In genomic region chr16:74225423-74226272, GRCm38 (mm10) we compare ENCODE assay signal across 20 mouse cellular contexts.
DNase-seq lines count a peak whose midpoint lies in the region; ATAC-seq and TF ChIP-seq lines count a peak whose summit lies in the region.
"Had no signal": no experiment of that assay in that cellular context is flagged by ENCODE, and none has a peak within 500 bp of the region (broad histone marks: within the 10 kb centered on the region; RNA-seq: fewer than 3 reads in every experiment).

No protein-coding gene starts in this region.

- ATAC-seq in forebrain, embryonic 13.5 days, result peak; percentile 93
- ATAC-seq in forebrain, embryonic 11.5 days (replicated peaks; ENCODE audit: low FRiP score), result no peak
- ATAC-seq in kidney, postnatal 0 days (replicated peaks; ENCODE audit: low FRiP score, low read depth), result no peak
- ATAC-seq in forebrain, embryonic 14.5 days, result peak; percentile 95
- peak; percentile 95 for ATAC-seq in forebrain, embryonic 16.5 days
- ATAC-seq: intestine, embryonic 16.5 days had no signal

- H3K9ac ChIP-seq in forebrain, embryonic 13.5 days, result no peak overlapping the region
- H3K9ac ChIP-seq in forebrain, embryonic 11.5 days (ENCODE audit: low read length), result no peak overlapping the region
- no peak overlapping the region for H3K9ac ChIP-seq in kidney, postnatal 0 days (ENCODE audit: low read depth, low read length)
- H3K9ac ChIP-seq in forebrain, embryonic 14.5 days (ENCODE audit: low read length), result no peak overlapping the region
- H3K9ac ChIP-seq in forebrain, embryonic 16.5 days (replicated peaks; ENCODE audit: low read depth, low read length), result no peak overlapping the region
- H3K9ac ChIP-seq: embryonic facial prominence, embryonic 15.5 days; heart, embryonic 12.5 days; hindbrain, embryonic 15.5 days had no signal

- no peak overlapping the region for H3K4me3 ChIP-seq in forebrain, embryonic 13.5 days
- H3K4me3 ChIP-seq in forebrain, embryonic 11.5 days (ENCODE audit: low read depth, low read length), result no peak overlapping the region
- H3K4me3 ChIP-seq in kidney, postnatal 0 days (replicated peaks; ENCODE audit: low read depth, low read length), result no peak overlapping the region
- no peak overlapping the region for H3K4me3 ChIP-seq in forebrain, embryonic 14.5 days (ENCODE audit: low read depth, low read length)
- no peak overlapping the region for H3K4me3 ChIP-seq in forebrain, embryonic 16.5 days (replicated peaks; ENCODE audit: low read length)
- H3K4me3 ChIP-seq: embryonic facial prominence, embryonic 15.5 days; erythroblast, embryonic 14.5 days; gastrocnemius, adult 2 months; heart, embryonic 12.5 days; hindbrain, embryonic 10.5 days; hindbrain, embryonic 15.5 days had no signal

- H3K27ac ChIP-seq in forebrain, embryonic 13.5 days, result peak overlapping the region; percentile 54; the same call in 1 of the 2 replicates
- no peak overlapping the region for H3K27ac ChIP-seq in forebrain, embryonic 11.5 days (ENCODE audit: low read depth, low read length)
- no peak overlapping the region for H3K27ac ChIP-seq in kidney, postnatal 0 days
- no peak overlapping the region for H3K27ac ChIP-seq in forebrain, embryonic 14.5 days (ENCODE audit: low read depth, low read length)
- peak overlapping the region; percentile 53; the same call in 1 of the 2 replicates for H3K27ac ChIP-seq in forebrain, embryonic 16.5 days (ENCODE audit: low read length)
- H3K27ac ChIP-seq: embryonic facial prominence, embryonic 15.5 days; gastrocnemius, adult 2 months; hindbrain, embryonic 10.5 days; hindbrain, embryonic 15.5 days had no signal

- DNase-seq in forebrain, embryonic 11.5 days (ENCODE audit: low spot score), result no peak
- peak; percentile 34 for DNase-seq in kidney, postnatal 0 days (ENCODE audit: low spot score)
- no peak for DNase-seq in kidney, adult 18-20 months
- DNase-seq in forebrain, embryonic 14.5 days (ENCODE audit: low spot score), result peak; percentile 87
- DNase-seq in embryo, embryonic 11 days, result no peak
- DNase-seq: adrenal gland, adult 2 months; adrenal gland, postnatal 25 days; cerebellum, adult 11 months; cerebellum, adult 8-10 months; cerebellum, postnatal 36 days; gastrocnemius, adult 2 months; gastrocnemius, postnatal 25 days had no signal

- 0 out of 2 replicates have a peak, but pooled peaks cover 5% of the 10 kb centered on the region for H3K36me3 ChIP-seq in forebrain, embryonic 13.5 days (ENCODE audit: poor library complexity, severe bottlenecking)
- no peaks in the 10 kb centered on the region for H3K36me3 ChIP-seq in forebrain, embryonic 11.5 days (ENCODE audit: control insufficient read depth, insufficient read depth, low read length)
- no peaks in the 10 kb centered on the region for H3K36me3 ChIP-seq in kidney, postnatal 0 days (ENCODE audit: insufficient read depth, low read length)
- no peaks in the 10 kb centered on the region for H3K36me3 ChIP-seq in forebrain, embryonic 14.5 days (ENCODE audit: control insufficient read depth, insufficient read depth, low read length)
- H3K36me3 ChIP-seq in forebrain, embryonic 16.5 days (ENCODE audit: control insufficient read depth, insufficient read depth), result no peaks in the 10 kb centered on the region
- H3K36me3 ChIP-seq: embryonic facial prominence, embryonic 15.5 days; heart, embryonic 12.5 days; hindbrain, embryonic 10.5 days; hindbrain, embryonic 15.5 days had no signal

- no peaks in the 10 kb centered on the region; the same call in 1 of the 2 replicates for H3K9me3 ChIP-seq in forebrain, embryonic 13.5 days (replicated peaks)
- no peaks in the 10 kb centered on the region for H3K9me3 ChIP-seq in forebrain, embryonic 11.5 days (ENCODE audit: control insufficient read depth, low read length)
- H3K9me3 ChIP-seq in kidney, postnatal 0 days (replicated peaks; ENCODE audit: low read length), result no peaks in the 10 kb centered on the region
- H3K9me3 ChIP-seq in forebrain, embryonic 14.5 days (replicated peaks; ENCODE audit: control insufficient read depth, low read length), result no peaks in the 10 kb centered on the region
- H3K9me3 ChIP-seq in forebrain, embryonic 16.5 days (ENCODE audit: control insufficient read depth, low read length), result no peaks in the 10 kb centered on the region
- H3K9me3 ChIP-seq: embryonic facial prominence, embryonic 15.5 days; hindbrain, embryonic 10.5 days; hindbrain, embryonic 15.5 days had no signal

- H3K27me3 ChIP-seq in forebrain, embryonic 13.5 days, result no peaks in the 10 kb centered on the region
- no peaks in the 10 kb centered on the region for H3K27me3 ChIP-seq in forebrain, embryonic 11.5 days (ENCODE audit: control insufficient read depth, insufficient read depth, low read length)
- H3K27me3 ChIP-seq in kidney, postnatal 0 days (ENCODE audit: insufficient read depth, low read length), result no peaks in the 10 kb centered on the region
- H3K27me3 ChIP-seq in forebrain, embryonic 14.5 days (replicated peaks; ENCODE audit: control insufficient read depth, insufficient read depth, low read length), result no peaks in the 10 kb centered on the region
- no peaks in the 10 kb centered on the region for H3K27me3 ChIP-seq in forebrain, embryonic 16.5 days (replicated peaks; ENCODE audit: control insufficient read depth, insufficient read depth, low read length)
- H3K27me3 ChIP-seq: embryonic facial prominence, embryonic 15.5 days; heart, embryonic 12.5 days; hindbrain, embryonic 15.5 days had no signal

- H3K4me2 ChIP-seq in forebrain, embryonic 13.5 days, result no peak overlapping the region
- no peak overlapping the region for H3K4me2 ChIP-seq in forebrain, embryonic 11.5 days (ENCODE audit: low read depth, low read length, severe bottlenecking)
- no peak overlapping the region for H3K4me2 ChIP-seq in kidney, postnatal 0 days (ENCODE audit: low read length)
- H3K4me2 ChIP-seq in forebrain, embryonic 14.5 days (ENCODE audit: low read length), result no peak overlapping the region
- H3K4me2 ChIP-seq in forebrain, embryonic 16.5 days (ENCODE audit: low read length), result no peak overlapping the region
- H3K4me2 ChIP-seq: embryonic facial prominence, embryonic 15.5 days; heart, embryonic 12.5 days; hindbrain, embryonic 15.5 days had no signal

- 66% methylated on average over 7 of the region's 7 CpGs for WGBS in forebrain, embryonic 13.5 days
- WGBS in forebrain, embryonic 11.5 days, result 77% methylated on average over 7 of the region's 7 CpGs
- WGBS in kidney, postnatal 0 days, result 56% methylated on average over 7 of the region's 7 CpGs
- 50% methylated on average over 7 of the region's 7 CpGs for WGBS in forebrain, embryonic 14.5 days
- 37% methylated on average over 7 of the region's 7 CpGs for WGBS in forebrain, embryonic 16.5 days

- no peak for TF ChIP-seq CTCF in kidney, postnatal 0 days (IDR thresholded peaks at IDR 0.05; ENCODE audit: low read depth)

- H3K4me1 ChIP-seq in forebrain, embryonic 13.5 days, result peaks cover 10% of the 10 kb centered on the region
- no peaks in the 10 kb centered on the region for H3K4me1 ChIP-seq in forebrain, embryonic 11.5 days (replicated peaks; ENCODE audit: control insufficient read depth, insufficient read depth, low read length)
- no peaks in the 10 kb centered on the region for H3K4me1 ChIP-seq in kidney, postnatal 0 days (replicated peaks; ENCODE audit: insufficient read depth, low read length)
- H3K4me1 ChIP-seq in forebrain, embryonic 14.5 days (ENCODE audit: control insufficient read depth, insufficient read depth, low read length), result no peaks in the 10 kb centered on the region
- peaks cover 8% of the 10 kb centered on the region for H3K4me1 ChIP-seq in forebrain, embryonic 16.5 days (replicated peaks; ENCODE audit: control insufficient read depth, insufficient read depth, low read length)
- H3K4me1 ChIP-seq: embryonic facial prominence, embryonic 15.5 days; heart, embryonic 12.5 days; hindbrain, embryonic 10.5 days; hindbrain, embryonic 15.5 days had no signal

Comparison
In these comparisons a context has a peak if more than half of its experiments do, and no peak if none do; other contexts are left out.
1. ATAC-seq: peak in forebrain, embryonic 13.5 days (single experiment), forebrain, embryonic 14.5 days (single experiment) and forebrain, embryonic 16.5 days (single experiment); none in forebrain, embryonic 11.5 days (single experiment) and kidney, postnatal 0 days (single experiment).
2. H3K27ac ChIP-seq: peak in forebrain, embryonic 13.5 days (single experiment) and forebrain, embryonic 16.5 days (single experiment); none in forebrain, embryonic 11.5 days (single experiment), kidney, postnatal 0 days (single experiment) and forebrain, embryonic 14.5 days (single experiment).
3. DNase-seq: peak in kidney, postnatal 0 days (single experiment) and forebrain, embryonic 14.5 days (single experiment); none in forebrain, embryonic 11.5 days (single experiment), kidney, adult 18-20 months (single experiment) and embryo, embryonic 11 days (single experiment).